Mouse (Mus musculus): Measurements from ENCODE around the gene Samd5. TPM values are rescaled to one million over a fixed set of nuclear protein-coding genes. Genes with fewer than 3 reads are reported as not detected.
A peak's percentile ranks its signal among the peaks of the same experiment; 100 is the strongest.

Gene Samd5
- polyA plus RNA-seq, 1 experiment, result 0.50 TPM

- Histone ChIP-seq H3K27ac (ENCODE audit: insufficient read depth, low read depth, low read length) (no peak overlapping the region), H3K27me3 (replicated peaks; ENCODE audit: control insufficient read depth, insufficient read depth, low read length) (no peaks in the 10 kb centered on the region), H3K4me3 (ENCODE audit: insufficient read depth, low read depth, low read length) (no peak overlapping the region), H3K4me1 (ENCODE audit: control insufficient read depth, insufficient read depth, low read length) (no peaks in the 10 kb centered on the region), H3K36me3 (ENCODE audit: control insufficient read depth, insufficient read depth, low read length) (no peaks in the 10 kb centered on the region)
- no peak for DNase-seq
- WGBS, result 89% methylated on average over 9 of the region's 9 CpGs
- TF ChIP-seq POLR2A (IDR thresholded peaks at IDR 0.05; ENCODE audit: low read depth, low read length) (no peak), CTCF (conservative IDR thresholded peaks at IDR 0.05; ENCODE audit: insufficient read depth, insufficient read length, low read depth, low read length) (no peak)
Measured at GRCm38 (mm10) chr10:9698141-9698540, 23.1 kb upstream of the Samd5 start.

GRCm38 (mm10) chr10:9696543-9697141 is 21.6 kb upstream of the Samd5 start:
- TF ChIP-seq CTCF (conservative IDR thresholded peaks at IDR 0.05; ENCODE audit: insufficient read depth, insufficient read length, low read depth, low read length), result no peak
- no peak for TF ChIP-seq POLR2A (IDR thresholded peaks at IDR 0.05; ENCODE audit: low read depth, low read length)
- no peak overlapping the region for H3K27ac ChIP-seq (ENCODE audit: insufficient read depth, low read depth, low read length)
- 26% methylated on average over 6 of the region's 6 CpGs for WGBS

DNA sequence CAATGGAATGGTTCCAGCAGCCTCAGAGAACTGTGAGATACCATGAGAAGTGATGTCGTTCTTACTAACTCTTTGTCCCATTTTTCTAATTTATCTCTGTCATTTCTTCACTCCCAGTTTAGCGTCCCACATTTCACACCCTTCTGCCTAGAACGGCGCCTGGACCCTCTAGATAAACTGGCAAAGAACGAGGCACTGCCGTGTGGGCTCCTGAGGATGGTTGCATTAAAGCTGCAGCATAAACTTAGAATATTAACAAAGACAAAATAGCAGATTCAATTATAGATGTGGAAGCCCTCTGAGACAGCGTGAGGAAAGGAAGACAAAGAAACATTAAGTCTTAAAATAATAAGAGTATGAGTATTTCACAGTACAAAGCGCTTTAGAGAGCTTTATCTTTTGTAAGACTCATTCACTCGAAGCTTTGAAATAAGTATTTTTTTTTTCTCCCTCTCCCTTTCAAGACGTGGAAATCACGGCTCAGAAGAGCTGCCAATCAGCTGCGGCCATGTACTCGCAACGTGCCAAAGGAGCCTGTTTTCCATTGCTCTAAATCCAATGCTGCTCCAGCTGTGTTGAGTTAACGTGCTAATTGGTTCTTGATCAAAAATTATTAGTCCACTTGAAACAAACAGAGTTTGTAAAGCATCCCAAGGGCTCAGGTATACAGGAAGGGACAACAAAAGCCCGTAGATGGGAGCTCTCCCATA is 19.1 kb upstream of the Samd5 start:
- WGBS, result 77% methylated on average over 16 of the region's 16 CpGs
- TF ChIP-seq CTCF (conservative IDR thresholded peaks at IDR 0.05; ENCODE audit: insufficient read depth, insufficient read length, low read depth, low read length), result no peak
- no peak for TF ChIP-seq POLR2A (IDR thresholded peaks at IDR 0.05; ENCODE audit: low read depth, low read length)
- H3K27ac ChIP-seq (ENCODE audit: insufficient read depth, low read depth, low read length), result no peak overlapping the region
- DNase-seq, result no peak
- no peaks in the 10 kb centered on the region for H3K4me1 ChIP-seq (ENCODE audit: control insufficient read depth, insufficient read depth, low read length)
- no peaks in the 10 kb centered on the region for H3K27me3 ChIP-seq (replicated peaks; ENCODE audit: control insufficient read depth, insufficient read depth, low read length)
- H3K4me3 ChIP-seq (ENCODE audit: insufficient read depth, low read depth, low read length), result no peak overlapping the region
- H3K36me3 ChIP-seq (ENCODE audit: control insufficient read depth, insufficient read depth, low read length), result no peaks in the 10 kb centered on the region

More at GRCm38 (mm10) chr10:9696543-9697141, 21.6 kb upstream of the Samd5 start:
- Histone ChIP-seq H3K36me3 (ENCODE audit: control insufficient read depth, insufficient read depth, low read length) (no peaks in the 10 kb centered on the region), H3K27me3 (replicated peaks; ENCODE audit: control insufficient read depth, insufficient read depth, low read length) (no peaks in the 10 kb centered on the region), H3K4me3 (ENCODE audit: insufficient read depth, low read depth, low read length) (no peak overlapping the region), H3K4me1 (ENCODE audit: control insufficient read depth, insufficient read depth, low read length) (no peaks in the 10 kb centered on the region)
- no peak for DNase-seq

DNA sequence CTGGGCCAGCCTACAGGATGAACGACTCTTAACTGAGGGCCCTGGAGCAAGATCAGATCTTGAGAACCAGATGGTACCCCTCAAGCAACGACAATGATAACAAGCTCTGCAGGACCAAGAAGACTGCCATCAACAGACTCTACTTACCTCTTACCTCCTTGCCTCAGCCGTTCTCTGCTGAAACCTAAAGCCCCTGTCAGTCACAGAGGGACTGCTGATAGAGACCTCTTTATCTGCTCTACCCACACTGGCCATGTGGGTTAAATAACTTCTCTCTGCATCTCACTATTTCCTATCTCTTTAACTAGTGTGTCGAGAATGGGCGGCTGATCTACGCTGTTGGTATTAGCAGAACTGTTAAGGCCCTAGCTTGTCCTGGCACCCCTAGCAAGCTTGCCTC is 5.9 kb upstream of the Samd5 start:
- 91% methylated on average over 6 of the region's 6 CpGs for WGBS

DNA sequence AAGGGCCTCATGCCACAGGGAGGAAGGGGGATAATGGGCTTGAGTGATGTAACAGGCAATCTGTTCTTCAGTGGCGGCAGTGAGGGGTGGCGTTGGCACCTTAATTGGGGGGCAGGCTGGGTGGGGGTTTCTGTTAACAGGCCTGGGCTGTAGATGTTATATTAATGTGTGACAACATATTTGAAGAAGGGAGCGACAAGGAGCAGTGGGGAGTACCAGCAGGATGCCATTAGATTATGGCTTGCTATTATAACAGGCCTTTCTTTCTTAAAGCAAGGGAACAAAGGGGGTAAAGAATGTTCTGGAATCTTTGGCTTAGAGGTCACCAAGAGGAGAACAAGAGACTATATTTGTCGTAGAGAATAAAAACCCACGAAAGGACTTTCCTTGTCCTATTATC is 4.9 kb upstream of the Samd5 start:
- H3K27me3 ChIP-seq (replicated peaks; ENCODE audit: control insufficient read depth, insufficient read depth, low read length), result no peaks in the 10 kb centered on the region
- H3K4me1 ChIP-seq (ENCODE audit: control insufficient read depth, insufficient read depth, low read length), result no peaks in the 10 kb centered on the region
- no peak overlapping the region for H3K27ac ChIP-seq (ENCODE audit: insufficient read depth, low read depth, low read length)
- no peaks in the 10 kb centered on the region for H3K36me3 ChIP-seq (ENCODE audit: control insufficient read depth, insufficient read depth, low read length)
- no peak overlapping the region for H3K4me3 ChIP-seq (ENCODE audit: insufficient read depth, low read depth, low read length)
- no peak for TF ChIP-seq POLR2A (IDR thresholded peaks at IDR 0.05; ENCODE audit: low read depth, low read length)
- no peak for TF ChIP-seq CTCF (conservative IDR thresholded peaks at IDR 0.05; ENCODE audit: insufficient read depth, insufficient read length, low read depth, low read length)
- 84% methylated on average over 5 of the region's 5 CpGs for WGBS
- no peak for DNase-seq

More for the DNA sequence above, 5.9 kb upstream of the Samd5 start:
- Histone ChIP-seq H3K27ac (ENCODE audit: insufficient read depth, low read depth, low read length) (no peak overlapping the region), H3K4me1 (ENCODE audit: control insufficient read depth, insufficient read depth, low read length) (no peaks in the 10 kb centered on the region), H3K27me3 (replicated peaks; ENCODE audit: control insufficient read depth, insufficient read depth, low read length) (no peaks in the 10 kb centered on the region), H3K4me3 (ENCODE audit: insufficient read depth, low read depth, low read length) (no peak overlapping the region), H3K36me3 (ENCODE audit: control insufficient read depth, insufficient read depth, low read length) (no peaks in the 10 kb centered on the region)
- TF ChIP-seq POLR2A (IDR thresholded peaks at IDR 0.05; ENCODE audit: low read depth, low read length) (no peak), CTCF (conservative IDR thresholded peaks at IDR 0.05; ENCODE audit: insufficient read depth, insufficient read length, low read depth, low read length) (no peak)
- DNase-seq, result no peak

- Histone ChIP-seq H3K27me3 (replicated peaks; ENCODE audit: control insufficient read depth, insufficient read depth, low read length) (no peaks in the 10 kb centered on the region), H3K4me3 (ENCODE audit: insufficient read depth, low read depth, low read length) (no peak overlapping the region), H3K27ac (ENCODE audit: insufficient read depth, low read depth, low read length) (no peak overlapping the region), H3K36me3 (ENCODE audit: control insufficient read depth, insufficient read depth, low read length) (no peaks in the 10 kb centered on the region), H3K4me1 (ENCODE audit: control insufficient read depth, insufficient read depth, low read length) (no peaks in the 10 kb centered on the region)
- WGBS, result 12% methylated on average over 5 of the region's 5 CpGs
- DNase-seq, result no peak
- TF ChIP-seq CTCF (conservative IDR thresholded peaks at IDR 0.05; ENCODE audit: insufficient read depth, insufficient read length, low read depth, low read length), result no peak
- TF ChIP-seq POLR2A (IDR thresholded peaks at IDR 0.05; ENCODE audit: low read depth, low read length), result no peak
Measured at GRCm38 (mm10) chr10:9678071-9678470, 3.1 kb upstream of the Samd5 start.

- no peak overlapping the region for H3K4me3 ChIP-seq (ENCODE audit: insufficient read depth, low read depth, low read length)
- no peaks in the 10 kb centered on the region for H3K36me3 ChIP-seq (ENCODE audit: control insufficient read depth, insufficient read depth, low read length)
- no peaks in the 10 kb centered on the region for H3K27me3 ChIP-seq (replicated peaks; ENCODE audit: control insufficient read depth, insufficient read depth, low read length)
- no peaks in the 10 kb centered on the region for H3K4me1 ChIP-seq (ENCODE audit: control insufficient read depth, insufficient read depth, low read length)
- WGBS, result 2% methylated on average over 17 of the region's 17 CpGs
- no peak for TF ChIP-seq POLR2A (IDR thresholded peaks at IDR 0.05; ENCODE audit: low read depth, low read length)
- TF ChIP-seq CTCF (conservative IDR thresholded peaks at IDR 0.05; ENCODE audit: insufficient read depth, insufficient read length, low read depth, low read length), result peak; percentile 97
- peak; percentile 68 for DNase-seq
- no peak overlapping the region for H3K27ac ChIP-seq (ENCODE audit: insufficient read depth, low read depth, low read length)
Measured at GRCm38 (mm10) chr10:9676886-9677285, 1.9 kb upstream of the Samd5 start.

All from kidney, adult 2 months (tissue).